Comparison of ENCODE assay signal across 11 mouse cellular contexts in the genomic region with DNA sequence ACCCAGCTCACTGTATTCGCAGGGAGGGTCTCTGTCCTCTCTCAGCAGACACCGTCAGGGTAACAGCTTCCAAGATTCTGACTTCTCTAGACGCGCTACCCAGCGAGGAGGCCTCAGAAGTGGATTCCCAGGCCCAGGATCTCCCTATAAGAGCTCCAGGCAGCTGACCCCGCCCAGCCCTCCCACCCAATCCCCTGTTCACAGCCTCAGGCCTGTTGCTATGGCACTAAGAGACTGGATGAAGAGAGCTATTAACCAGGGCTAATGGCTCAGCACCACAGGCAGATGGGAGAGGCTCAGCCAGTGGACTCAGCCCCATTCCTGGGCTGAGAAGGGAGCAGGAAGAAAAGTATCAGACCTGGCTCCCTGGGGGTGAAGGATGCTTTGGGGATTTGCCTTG. TPM values are rescaled to one million over a fixed set of nuclear protein-coding genes. Genes with fewer than 3 reads are reported as not detected.
A peak's percentile ranks its signal among the peaks of the same experiment; 100 is the strongest.
DNase-seq lines count a peak whose midpoint lies in the region; ATAC-seq and TF ChIP-seq lines count a peak whose summit lies in the region.
"Had no signal": no experiment of that assay in that cellular context is flagged by ENCODE, and none has a peak within 500 bp of the region (broad histone marks: within the 10 kb centered on the region; RNA-seq: fewer than 3 reads in every experiment).

No protein-coding gene starts in this region.

- no peak for TF ChIP-seq CTCF in kidney, postnatal 0 days (IDR thresholded peaks at IDR 0.05; ENCODE audit: low read depth)

- intact Hi-C loops in gastrocnemius, postnatal 36 days (cut with DNase I): loop anchor here (10.0 kb wide), 1 partner anchor 428 kb away; a partner anchor contains a TSS

- H3K27ac ChIP-seq in kidney, postnatal 0 days: no peak overlapping the region
- peak overlapping the region; percentile 48; the same call in 1 of the 2 replicates for H3K27ac ChIP-seq in forebrain, embryonic 13.5 days
- H3K27ac ChIP-seq in limb, embryonic 11.5 days (replicated peaks; ENCODE audit: low read depth, low read length): no peak overlapping the region
- H3K27ac ChIP-seq in neural tube, embryonic 15.5 days (replicated peaks): no peak overlapping the region
- H3K27ac ChIP-seq: limb, embryonic 15.5 days had no signal

- H3K27me3 ChIP-seq in kidney, postnatal 0 days (ENCODE audit: insufficient read depth, low read length): 0 out of 2 replicates have a peak, but pooled peaks cover 3% of the 10 kb centered on the region
- H3K27me3 ChIP-seq in forebrain, embryonic 13.5 days: no peaks in the 10 kb centered on the region
- H3K27me3 ChIP-seq in limb, embryonic 11.5 days (ENCODE audit: control insufficient read depth, insufficient read depth, low read length): no peaks in the 10 kb centered on the region
- H3K27me3 ChIP-seq in neural tube, embryonic 15.5 days (replicated peaks): no peaks in the 10 kb centered on the region
- H3K27me3 ChIP-seq: limb, embryonic 15.5 days had no signal

- no peaks in the 10 kb centered on the region for H3K9me3 ChIP-seq in kidney, postnatal 0 days (replicated peaks; ENCODE audit: low read length)
- no peaks in the 10 kb centered on the region for H3K9me3 ChIP-seq in forebrain, embryonic 13.5 days (replicated peaks)
- no peaks in the 10 kb centered on the region for H3K9me3 ChIP-seq in limb, embryonic 11.5 days (ENCODE audit: control insufficient read depth, low read length)
- no peaks in the 10 kb centered on the region for H3K9me3 ChIP-seq in neural tube, embryonic 15.5 days (replicated peaks)
- H3K9me3 ChIP-seq: limb, embryonic 15.5 days had no signal

- H3K36me3 ChIP-seq in kidney, postnatal 0 days (ENCODE audit: insufficient read depth, low read length): no peaks in the 10 kb centered on the region
- H3K36me3 ChIP-seq in forebrain, embryonic 13.5 days (ENCODE audit: poor library complexity, severe bottlenecking): no peaks in the 10 kb centered on the region
- H3K36me3 ChIP-seq in limb, embryonic 11.5 days (ENCODE audit: control insufficient read depth, insufficient read depth, low read length): no peaks in the 10 kb centered on the region
- no peaks in the 10 kb centered on the region for H3K36me3 ChIP-seq in neural tube, embryonic 15.5 days
- H3K36me3 ChIP-seq: limb, embryonic 15.5 days had no signal

- no peak overlapping the region for H3K4me2 ChIP-seq in kidney, postnatal 0 days (ENCODE audit: low read length)
- H3K4me2 ChIP-seq in forebrain, embryonic 13.5 days: no peak overlapping the region
- H3K4me2 ChIP-seq in limb, embryonic 11.5 days (ENCODE audit: low read depth, severe bottlenecking): no peak overlapping the region
- H3K4me2 ChIP-seq in neural tube, embryonic 15.5 days: no peak overlapping the region
- H3K4me2 ChIP-seq: limb, embryonic 15.5 days had no signal

- no peak overlapping the region for H3K9ac ChIP-seq in kidney, postnatal 0 days (ENCODE audit: low read depth, low read length)
- H3K9ac ChIP-seq in forebrain, embryonic 13.5 days: 0 out of 2 replicates have a peak overlapping the region, but pooled peaks have one; percentile 8
- H3K9ac ChIP-seq in limb, embryonic 11.5 days (ENCODE audit: low read length): no peak overlapping the region
- H3K9ac ChIP-seq in neural tube, embryonic 15.5 days (replicated peaks): no peak overlapping the region
- H3K9ac ChIP-seq: limb, embryonic 15.5 days had no signal

- no peak; the same call in 1 of the 2 replicates for ATAC-seq in kidney, postnatal 0 days (replicated peaks; ENCODE audit: low FRiP score, low read depth)
- peak; percentile 41; the same call in 1 of the 2 replicates for ATAC-seq in forebrain, embryonic 13.5 days
- ATAC-seq in limb, embryonic 11.5 days (ENCODE audit: insufficient number of reproducible peaks, low FRiP score, low TSS enrichment, low read depth): no peak; the same call in 1 of the 2 replicates
- peak; percentile 16; the same call in 1 of the 2 replicates for ATAC-seq in neural tube, embryonic 15.5 days (ENCODE audit: low FRiP score)

- H3K4me1 ChIP-seq in kidney, postnatal 0 days (replicated peaks; ENCODE audit: insufficient read depth, low read length): 0 out of 2 replicates have a peak, but pooled peaks cover 3% of the 10 kb centered on the region
- peaks cover 22% of the 10 kb centered on the region for H3K4me1 ChIP-seq in forebrain, embryonic 13.5 days
- H3K4me1 ChIP-seq in limb, embryonic 11.5 days (ENCODE audit: control insufficient read depth, insufficient read depth, low read length): peaks cover 10% of the 10 kb centered on the region; the same call in 1 of the 2 replicates
- peaks cover 19% of the 10 kb centered on the region for H3K4me1 ChIP-seq in neural tube, embryonic 15.5 days

- peak; percentile 47 for DNase-seq in kidney, postnatal 0 days (ENCODE audit: low spot score)
- DNase-seq in kidney, adult 9 months: no peak
- peak; percentile 45 for DNase-seq in limb, embryonic 11.5 days (ENCODE audit: low spot score)
- no peak for DNase-seq in adrenal gland, postnatal 14 days
- no peak for DNase-seq in adipocyte (ENCODE audit: low spot score)
- DNase-seq in gastrocnemius, postnatal 36 days: no peak
- DNase-seq: kidney, postnatal 10 days; thymus, postnatal 14 days had no signal

- no peak overlapping the region for H3K4me3 ChIP-seq in kidney, postnatal 0 days (replicated peaks; ENCODE audit: low read depth, low read length)
- H3K4me3 ChIP-seq in forebrain, embryonic 13.5 days: no peak overlapping the region
- H3K4me3 ChIP-seq in limb, embryonic 11.5 days (ENCODE audit: low read depth, low read length): no peak overlapping the region
- H3K4me3 ChIP-seq in neural tube, embryonic 15.5 days (replicated peaks): no peak overlapping the region
- H3K4me3 ChIP-seq: limb, embryonic 15.5 days had no signal

- 30% methylated on average over 6 of the region's 6 CpGs for WGBS in kidney, postnatal 0 days
- WGBS in forebrain, embryonic 13.5 days: 30% methylated on average over 6 of the region's 6 CpGs
- WGBS in limb, embryonic 11.5 days: 46% methylated on average over 6 of the region's 6 CpGs
- 21% methylated on average over 6 of the region's 6 CpGs for WGBS in neural tube, embryonic 15.5 days

RNA-seq across cellular contexts. Expression of a gene that starts 13.6 kb away (rescaled TPM):
- polyA plus RNA-seq in kidney, postnatal 0 days (2015; fragmentation: Nextera tagmentation; extraction: Ambion mirVana): 54.0 and 70.0 TPM in 2 replicates
- 66.9 and 79.8 TPM in 2 replicates for polyA plus RNA-seq in forebrain, embryonic 13.5 days (2015; fragmentation: Nextera tagmentation; extraction: Ambion mirVana)
- 130 and 132 TPM in 2 replicates for polyA plus RNA-seq in limb, embryonic 11.5 days (2014; fragmentation: Nextera tagmentation; extraction: Ambion mirVana)
- polyA plus RNA-seq in neural tube, embryonic 15.5 days (2015; fragmentation: Nextera tagmentation; extraction: Ambion mirVana): 15.9 and 38.9 TPM in 2 replicates
- total RNA-seq in adrenal gland, postnatal 14 days (2021): 10.3 and 15.5 TPM in 2 replicates
- under 1 TPM; 0.66 to 0.94 TPM for total RNA-seq in gastrocnemius, postnatal 36 days (2021)

RNA-seq across cellular contexts. Expression of a gene that starts 44.8 kb away (rescaled TPM):
- polyA plus RNA-seq in kidney, postnatal 0 days (2015; fragmentation: Nextera tagmentation; extraction: Ambion mirVana): 2.2 and 2.6 TPM in 2 replicates
- polyA plus RNA-seq in forebrain, embryonic 13.5 days (2015; fragmentation: Nextera tagmentation; extraction: Ambion mirVana): 3.7 and 4.5 TPM in 2 replicates
- 4.7 and 6.2 TPM in 2 replicates for polyA plus RNA-seq in limb, embryonic 11.5 days (2014; fragmentation: Nextera tagmentation; extraction: Ambion mirVana)
- polyA plus RNA-seq in neural tube, embryonic 15.5 days (2015; fragmentation: Nextera tagmentation; extraction: Ambion mirVana): 12.8 and 13.5 TPM in 2 replicates
- total RNA-seq in adrenal gland, postnatal 14 days (2021): 27.8 and 31.6 TPM in 2 replicates
- 1 to 10 TPM in 1 of 2 experiments, under 1 TPM in 1; 0.84 to 1.5 TPM for total RNA-seq in gastrocnemius, postnatal 36 days (2021)

Comparison
In these comparisons a context has a peak if more than half of its experiments do, and no peak if none do; other contexts are left out.
1. DNase-seq: peak in kidney, postnatal 0 days (single experiment) and limb, embryonic 11.5 days (single experiment); none in kidney, adult 9 months (single experiment), adrenal gland, postnatal 14 days (single experiment), adipocyte (single experiment) and gastrocnemius, postnatal 36 days (0 of 2).
2. ATAC-seq: peak in forebrain, embryonic 13.5 days (single experiment) and neural tube, embryonic 15.5 days (single experiment); none in kidney, postnatal 0 days (single experiment) and limb, embryonic 11.5 days (single experiment).